Mouse (Mus musculus) macrophage (primary cell): ENCODE results near the gene Anxa5. TPM values are rescaled to one million over a fixed set of nuclear protein-coding genes. Genes with fewer than 3 reads are reported as not detected.

Experiments used
- polyA plus RNA-seq: library from polyadenylated mRNA; stranded (reverse); fragments of 250-400 nt; gene quantifications from 3 replicates; pipeline ENCODE4 v1.2.4, GENCODE M21; 2018; ENCODE audit warnings: inconsistent platforms

Anxa5 gene
- polyA plus RNA-seq, 1 experiment from 2014 or later: 1,026 TPM

Other genes with a start within 250 kb of the Anxa5 start
- not detected in 3 replicates for gene 1810062G17Rik, start within 50 bp of the Anxa5 start, polyA plus RNA-seq
- not detected in 3 replicates for gene Gm11549, start 45.9 kb upstream of the Anxa5 start, polyA plus RNA-seq
- gene Exosc9, start 76.7 kb upstream of the Anxa5 start, polyA plus RNA-seq: 31.2 to 72.0 TPM (median 51.3 TPM) in 3 replicates
- gene Ccna2, start 96.3 kb upstream of the Anxa5 start, polyA plus RNA-seq: 1.4 to 15.3 TPM (median 13.7 TPM) in 3 replicates
- 5.8 to 12.6 TPM (median 7.9 TPM) in 3 replicates for gene Bbs7, start 137.6 kb upstream of the Anxa5 start, polyA plus RNA-seq
- not detected in 3 replicates for gene Trpc3, start 214.3 kb upstream of the Anxa5 start, polyA plus RNA-seq